In genomic region chrX:95373101-95373500, GRCm38 (mm10) we compare ENCODE assay signal across 30 mouse cellular contexts.
"Had no signal": no experiment of that assay in that cellular context is flagged by ENCODE, and none has a peak within 500 bp of the region (broad histone marks: within the 10 kb centered on the region; RNA-seq: fewer than 3 reads in every experiment).

No protein-coding gene starts in this region.

- H3K9ac ChIP-seq: heart, embryonic 12.5 days; heart, embryonic 13.5 days; heart, embryonic 15.5 days; hindbrain, embryonic 12.5 days; hindbrain, embryonic 13.5 days; hindbrain, embryonic 14.5 days; hindbrain, embryonic 15.5 days; intestine, embryonic 15.5 days; kidney, embryonic 15.5 days had no signal

- H3K27ac ChIP-seq: heart, embryonic 13.5 days; heart, embryonic 15.5 days; hindbrain, embryonic 10.5 days; hindbrain, embryonic 12.5 days; hindbrain, embryonic 13.5 days; hindbrain, embryonic 14.5 days; hindbrain, embryonic 15.5 days; hindbrain, postnatal 0 days; intestine, embryonic 15.5 days; kidney, embryonic 15.5 days; kidney, postnatal 0 days; layer of hippocampus, adult 2 months; left cerebral cortex, adult 2 months had no signal

- H3K4me1 ChIP-seq: heart, embryonic 12.5 days; heart, embryonic 13.5 days; heart, embryonic 15.5 days; hindbrain, embryonic 10.5 days; hindbrain, embryonic 12.5 days; hindbrain, embryonic 13.5 days; hindbrain, embryonic 15.5 days; intestine, embryonic 15.5 days; kidney, embryonic 15.5 days had no signal

- H3K4me3 ChIP-seq: heart, embryonic 12.5 days; heart, embryonic 13.5 days; heart, embryonic 15.5 days; hindbrain, embryonic 10.5 days; hindbrain, embryonic 12.5 days; hindbrain, embryonic 13.5 days; hindbrain, embryonic 15.5 days; intestine, embryonic 15.5 days; kidney, embryonic 15.5 days; layer of hippocampus, adult 2 months; left cerebral cortex, adult 2 months had no signal

- DNase-seq: heart, postnatal 10 days; heart, postnatal 14 days; heart, postnatal 36 days; heart, postnatal 4 days; kidney, adult 11 months; kidney, adult 18-20 months; kidney, adult 2 months; kidney, adult 8-10 months; kidney, adult 9 months; kidney, postnatal 10 days; kidney, postnatal 14 days; kidney, postnatal 25 days; kidney, postnatal 36 days; kidney, postnatal 4 days; layer of hippocampus, adult 9-11 months; layer of hippocampus, postnatal 36 days had no signal

- H3K9me3 ChIP-seq: heart, embryonic 12.5 days; heart, embryonic 13.5 days; heart, embryonic 15.5 days; hindbrain, embryonic 10.5 days; hindbrain, embryonic 12.5 days; hindbrain, embryonic 13.5 days; hindbrain, embryonic 15.5 days; intestine, embryonic 15.5 days; kidney, embryonic 15.5 days had no signal

- H3K27me3 ChIP-seq: heart, embryonic 12.5 days; heart, embryonic 13.5 days; heart, embryonic 15.5 days; hindbrain, embryonic 12.5 days; hindbrain, embryonic 13.5 days; hindbrain, embryonic 15.5 days; intestine, embryonic 15.5 days had no signal

- H3K36me3 ChIP-seq: heart, embryonic 12.5 days; heart, embryonic 13.5 days; heart, embryonic 15.5 days; hindbrain, embryonic 10.5 days; hindbrain, embryonic 12.5 days; hindbrain, embryonic 13.5 days; hindbrain, embryonic 15.5 days; intestine, embryonic 15.5 days; kidney, embryonic 15.5 days had no signal
